Mouse (Mus musculus) T-helper 1 cell (primary cell): ENCODE measurements around the gene Cnih3.

Experiments used
- in situ Hi-C: fragments of 300-600 bp; cut with MboI, MseI; formaldehyde crosslinking; loops from one replicate; pipeline ENCODE4 v1.15.1; 2025; ENCODE audit warnings: high pct_unique_total_duplicates

Gene Cnih3

DNA sequence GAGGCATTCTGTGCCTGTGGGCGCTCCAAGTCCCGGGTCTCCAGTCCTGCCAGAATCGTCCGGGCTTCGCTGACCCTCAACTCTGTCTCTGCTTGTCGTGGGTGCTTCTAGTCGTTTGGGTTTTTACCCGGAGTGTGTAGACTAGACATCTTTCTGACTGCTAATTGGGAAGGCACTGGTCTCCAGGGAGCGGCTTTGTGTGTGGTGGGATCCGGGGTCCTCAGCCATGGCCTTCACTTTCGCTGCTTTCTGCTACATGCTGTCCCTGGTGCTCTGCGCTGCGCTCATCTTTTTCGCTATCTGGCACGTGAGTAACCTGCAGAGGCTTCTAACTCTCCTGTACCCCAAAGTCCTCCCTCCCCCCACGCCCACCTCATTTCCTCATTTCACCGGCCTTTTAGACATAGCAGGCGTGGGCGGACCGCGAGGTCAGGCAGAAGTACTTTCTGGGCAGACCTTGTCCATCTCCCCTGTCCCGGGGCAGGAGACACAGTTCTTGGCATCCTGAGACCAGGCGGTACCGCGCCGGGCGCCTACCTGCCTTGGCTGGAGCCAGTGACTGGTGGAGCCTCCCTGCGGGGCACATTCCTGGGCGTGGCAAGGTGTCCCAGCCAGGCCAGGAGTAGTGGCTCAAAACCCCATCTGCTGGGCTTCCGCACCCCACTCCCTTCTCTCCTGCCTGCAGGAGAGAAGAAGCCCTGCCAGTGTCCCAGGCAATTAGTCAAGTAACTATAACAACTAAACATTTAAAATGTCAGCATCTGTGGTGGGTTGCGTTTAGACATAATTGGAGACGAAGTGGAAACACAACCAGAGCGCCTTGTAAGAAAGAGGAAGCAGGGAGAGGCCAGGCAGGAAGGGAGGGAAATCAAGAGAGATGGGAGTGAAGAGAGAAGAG is 1.0 kb downstream of the Cnih3 start:
- in situ Hi-C loops = no loop called here

DNA sequence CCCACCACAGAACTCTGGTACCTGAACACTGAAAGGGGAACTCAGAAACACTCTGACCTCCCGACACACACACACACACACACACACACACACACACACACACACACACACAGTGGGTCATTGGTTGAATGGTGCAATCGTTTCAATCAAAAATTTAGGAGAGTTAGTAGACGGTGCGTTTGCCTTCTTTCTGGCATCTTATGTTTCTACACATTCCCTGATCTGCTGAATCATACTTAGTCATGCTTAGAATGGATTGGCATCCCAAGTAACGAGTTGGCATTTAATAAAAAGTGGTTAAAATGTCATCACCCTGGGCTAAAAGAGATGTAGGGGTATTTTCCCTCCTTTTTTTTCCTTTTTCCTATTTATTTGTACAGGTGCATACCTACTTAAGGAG is 3.3 kb downstream of the Cnih3 start:
- in situ Hi-C loops = no loop called here

DNA sequence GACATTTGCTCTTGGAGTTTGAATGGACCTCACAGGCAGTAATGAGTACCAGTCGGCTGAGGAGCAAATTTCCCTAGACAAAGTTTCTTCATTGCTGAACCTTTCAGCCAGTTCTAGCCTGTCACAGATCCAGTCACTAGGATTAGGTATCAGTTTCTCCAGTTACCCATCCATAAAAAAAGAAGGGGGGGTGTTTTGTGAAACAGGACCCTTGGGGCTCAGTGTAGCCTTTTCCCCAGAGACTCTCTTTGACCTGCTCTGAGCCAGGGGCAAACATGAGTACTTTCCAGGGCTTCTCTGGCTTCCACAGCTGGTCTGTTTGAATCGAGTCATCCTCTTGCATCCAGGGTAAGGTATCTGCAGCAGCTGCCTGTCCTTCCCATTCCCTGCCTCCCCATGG is 5.4 kb downstream of the Cnih3 start:
- in situ Hi-C loops = no loop called here

DNA sequence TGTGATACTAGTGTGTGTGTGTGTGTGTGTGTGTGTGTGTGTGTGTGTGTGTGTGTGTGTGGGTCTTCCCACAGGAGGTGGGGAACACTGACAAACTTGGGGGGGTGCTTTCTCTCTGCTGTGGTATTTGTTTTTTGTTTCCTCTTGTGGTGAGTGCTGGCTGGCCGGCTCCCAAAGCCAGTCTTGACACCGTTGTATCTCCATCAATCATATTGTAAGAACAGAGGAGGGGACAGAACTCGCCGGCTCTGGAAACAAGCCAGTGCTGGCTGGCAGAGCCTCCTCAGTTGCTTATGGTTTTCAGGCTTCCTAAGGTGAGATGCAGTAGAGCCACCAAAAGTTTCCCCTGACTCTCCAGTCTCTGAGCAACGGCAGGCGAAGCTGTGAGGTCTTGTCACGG is 6.1 kb downstream of the Cnih3 start:
- in situ Hi-C loops = no loop called here

DNA sequence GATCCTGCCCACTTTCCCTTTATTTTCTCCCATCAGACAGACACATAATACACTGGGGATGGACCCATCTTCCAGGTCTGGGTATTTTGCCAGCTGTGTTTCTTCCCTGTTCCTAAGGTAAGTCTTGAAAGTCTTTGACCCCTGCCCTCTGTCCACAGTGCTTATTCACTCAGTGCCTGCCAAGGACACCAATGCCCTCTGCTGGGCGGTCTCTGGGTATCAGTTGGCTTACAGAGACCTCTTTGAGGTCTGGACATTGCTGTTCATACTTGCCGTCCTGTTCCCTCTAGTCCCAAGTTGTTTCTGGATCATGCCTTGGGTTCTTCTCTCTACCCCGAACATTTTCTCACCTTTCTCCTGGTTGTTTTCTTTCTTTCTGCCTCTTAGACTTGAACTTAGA is 8.3 kb downstream of the Cnih3 start:
- in situ Hi-C loops = no loop called here

DNA sequence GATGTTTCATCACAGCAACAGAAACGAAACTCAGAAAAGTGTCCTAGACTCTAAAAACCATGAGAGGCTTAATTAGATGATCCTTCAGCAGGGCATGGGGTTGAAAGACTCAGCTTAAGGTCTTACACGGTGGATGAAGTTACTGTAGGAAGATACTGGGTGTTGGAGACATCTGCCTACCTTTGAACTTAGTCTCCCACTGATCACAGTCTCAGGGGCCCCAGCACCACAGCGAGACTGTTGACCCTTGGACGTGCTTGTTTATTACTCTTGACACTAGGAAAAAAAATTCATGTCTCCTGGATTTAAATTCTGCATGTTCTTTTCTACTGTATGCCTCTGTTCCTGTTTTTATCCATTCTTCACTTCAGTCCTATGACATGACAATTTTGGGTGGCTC is 11.6 kb downstream of the Cnih3 start:
- in situ Hi-C loops = no loop called here

DNA sequence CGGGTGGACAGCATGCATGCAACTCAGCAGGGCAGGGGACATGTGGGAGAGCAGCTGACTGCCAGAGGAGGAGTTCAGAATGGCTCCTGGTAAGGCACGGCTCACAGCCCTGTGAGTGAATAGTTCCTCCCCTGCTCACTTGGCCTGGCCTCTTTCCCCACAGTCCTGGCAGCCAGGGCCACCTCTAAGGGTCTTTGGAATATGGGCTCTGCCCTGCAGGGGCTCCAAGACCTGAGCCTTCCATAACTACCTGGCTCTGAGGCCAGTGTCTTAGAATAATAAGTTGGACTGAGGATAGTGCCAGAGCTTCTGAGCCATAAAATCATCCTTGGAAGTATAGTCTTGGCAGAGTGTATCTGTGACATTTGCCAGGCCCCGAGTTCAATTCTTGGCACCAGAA is 12.9 kb downstream of the Cnih3 start:
- in situ Hi-C loops = no loop called here

DNA sequence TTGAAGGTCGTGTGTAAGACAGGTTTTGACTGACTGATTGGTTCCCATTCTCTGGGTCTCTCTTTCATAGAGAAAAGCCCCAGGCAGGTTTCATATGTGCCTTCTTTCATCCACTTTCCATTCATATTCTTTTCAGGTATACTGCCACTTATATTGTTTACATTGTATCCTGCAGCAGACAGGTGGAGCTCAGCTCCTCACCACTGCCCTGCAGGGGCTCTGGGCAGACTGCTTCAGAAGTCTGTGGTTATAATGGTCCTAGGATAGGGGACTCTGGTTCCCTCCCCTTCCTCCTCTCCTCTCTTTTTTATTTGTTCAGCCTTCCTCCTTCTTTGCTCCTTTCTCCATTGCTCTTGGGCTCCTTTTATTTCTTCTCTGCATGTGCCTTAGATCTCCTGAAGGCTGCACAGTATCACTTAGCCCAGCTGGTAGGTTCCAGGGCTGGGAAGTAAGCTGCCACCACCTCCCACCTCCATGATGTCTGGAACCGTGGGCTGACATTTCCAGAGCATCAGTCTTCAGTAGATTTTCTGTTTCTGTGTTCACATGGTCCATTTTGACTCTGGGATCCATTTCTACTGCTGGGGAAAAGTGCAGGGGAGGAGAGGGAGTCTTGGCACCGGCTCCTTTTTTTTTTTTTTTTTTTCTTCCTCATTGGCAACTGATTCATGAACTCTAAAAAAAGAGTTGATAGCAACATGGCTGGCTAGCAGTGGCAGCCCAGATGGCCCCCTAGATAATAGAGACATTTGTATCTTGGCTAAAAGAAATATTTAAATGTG is 16.6 kb downstream of the Cnih3 start:
- in situ Hi-C loops = no loop called here

DNA sequence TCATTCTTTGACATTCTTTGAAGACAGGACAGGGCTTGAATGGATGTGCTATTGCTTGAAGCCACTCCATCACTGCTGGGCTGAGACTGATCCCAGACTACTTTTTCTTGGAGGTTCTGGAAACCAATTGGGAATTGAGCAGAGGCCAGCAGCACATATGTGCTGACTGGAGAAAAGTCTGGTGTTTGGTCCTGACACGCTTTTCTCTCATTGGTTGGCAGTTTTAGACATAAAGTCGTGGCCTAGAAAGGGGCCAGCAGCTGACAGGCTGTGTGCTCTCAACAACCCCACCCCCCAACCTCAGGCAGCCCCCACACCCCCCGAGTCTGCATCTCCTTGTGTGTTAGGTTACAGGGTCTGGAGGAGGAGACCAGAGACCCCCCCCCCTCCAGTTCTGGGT is 17.9 kb downstream of the Cnih3 start:
- in situ Hi-C loops = no loop called here

DNA sequence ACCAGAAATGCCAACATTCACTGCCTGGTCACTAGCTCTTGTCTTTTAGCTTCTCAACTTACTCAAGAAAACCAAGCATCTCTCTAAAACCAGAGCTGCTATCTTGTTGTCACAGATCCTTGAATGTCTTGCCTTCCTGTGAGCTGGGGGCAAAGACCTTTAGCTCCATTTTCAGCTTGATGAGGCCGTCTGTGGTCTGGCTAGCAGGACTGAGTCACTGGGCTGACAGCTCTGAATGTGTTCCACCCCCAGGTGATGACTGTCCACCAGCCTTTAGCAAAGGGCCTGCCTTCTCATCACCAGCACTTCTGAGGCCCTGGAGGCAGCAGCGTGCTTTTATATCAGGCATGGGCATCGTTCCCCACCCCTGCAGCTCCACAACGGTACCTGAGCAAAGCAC is 18.8 kb downstream of the Cnih3 start:
- in situ Hi-C loops = no loop called here

DNA sequence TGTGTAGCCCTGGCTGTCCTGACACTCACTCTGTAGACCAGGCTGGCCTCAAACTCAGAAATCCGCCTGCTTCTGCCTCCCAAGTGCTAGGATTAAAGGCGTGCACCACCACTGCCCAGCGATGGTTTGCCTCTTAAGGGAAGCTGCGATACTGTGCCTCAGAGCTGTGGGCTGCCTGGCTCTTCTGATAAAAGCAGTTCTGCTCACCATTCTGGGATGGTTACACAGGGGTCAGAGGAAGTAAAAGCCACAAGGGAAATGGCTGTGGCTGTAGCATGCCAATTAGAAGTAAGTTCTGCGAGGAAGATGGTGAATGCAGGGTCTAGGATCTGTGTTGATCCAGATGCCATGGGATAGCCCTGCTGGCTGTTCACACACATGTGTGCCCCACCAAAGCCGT is 19.9 kb downstream of the Cnih3 start:
- in situ Hi-C loops = no loop called here

DNA sequence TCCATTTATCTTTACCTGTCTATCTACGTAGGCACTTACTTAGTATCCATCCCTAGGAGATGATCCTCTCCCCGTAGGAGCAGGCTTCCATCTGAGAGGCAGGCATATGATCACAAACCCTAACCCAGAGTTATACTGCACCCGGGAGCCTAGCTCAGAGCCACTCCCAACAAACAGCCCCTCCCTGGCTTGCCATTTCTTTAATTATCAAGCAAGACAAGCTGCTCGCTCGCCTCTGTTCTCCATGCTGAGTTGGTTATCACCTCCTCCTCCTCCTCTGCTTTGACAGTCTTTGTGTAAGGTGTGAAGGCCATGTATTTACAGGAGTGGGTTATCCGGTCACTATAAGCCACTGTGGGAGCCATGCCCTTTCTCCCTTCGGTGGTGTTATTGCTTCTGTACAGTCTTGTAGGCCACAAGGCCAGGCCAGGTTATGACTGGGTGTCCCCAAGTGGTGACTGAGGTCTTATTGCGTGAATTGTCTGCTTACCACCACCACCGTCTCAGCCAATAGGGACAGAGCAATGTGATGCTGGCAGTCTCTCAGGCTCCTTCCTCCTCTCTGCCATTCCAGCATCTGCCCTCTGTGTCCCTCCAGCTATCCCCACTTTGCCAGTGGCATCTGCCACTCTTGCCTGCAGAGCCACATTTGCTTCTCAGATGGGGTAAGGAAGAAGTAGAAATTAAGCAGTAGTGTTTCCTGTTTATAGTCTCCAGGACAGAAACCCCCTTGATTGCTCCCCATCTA is 22.4 kb downstream of the Cnih3 start:
- in situ Hi-C loops = no loop called here

DNA sequence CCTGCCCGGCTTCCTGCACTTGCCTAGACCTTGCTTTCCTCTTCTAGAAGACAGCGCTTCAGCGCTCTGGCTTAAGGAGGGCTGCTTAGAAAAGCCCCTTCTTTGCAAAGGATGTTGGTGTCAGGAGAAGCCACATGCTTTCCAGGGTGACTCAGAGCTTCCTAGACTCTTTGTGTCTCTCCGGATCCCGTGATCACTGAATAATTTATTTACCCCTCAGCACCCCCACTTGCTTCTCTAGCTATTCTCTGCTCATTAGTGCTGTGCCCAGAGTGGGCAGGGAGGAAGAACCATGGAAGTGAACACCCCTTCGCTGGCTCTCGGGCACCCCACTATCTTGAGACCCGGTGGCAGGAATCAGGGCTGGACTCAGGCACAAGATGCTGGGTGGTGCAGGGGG is 24.0 kb downstream of the Cnih3 start:
- in situ Hi-C loops = no loop called here

DNA sequence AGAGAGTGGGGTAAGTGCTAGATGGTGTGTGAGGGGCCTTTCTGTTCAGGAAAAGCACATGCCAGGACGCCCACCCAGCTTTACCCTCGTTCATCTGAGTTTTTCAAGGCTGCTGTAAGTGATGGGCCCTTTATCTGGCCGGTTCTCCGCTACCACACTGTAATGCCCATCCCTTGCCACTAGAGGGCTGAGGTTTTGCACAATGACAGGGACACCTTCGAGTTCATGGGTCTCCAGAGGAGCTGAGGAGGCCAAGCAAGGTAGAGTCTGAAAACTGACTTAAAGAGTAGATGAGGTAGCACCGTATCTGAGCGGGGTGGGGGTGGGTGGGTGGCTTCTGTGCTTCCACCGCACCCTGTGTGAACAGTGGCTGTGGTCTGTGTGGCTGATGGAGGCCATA is 27.2 kb downstream of the Cnih3 start:
- in situ Hi-C loops = loop anchor here (5.0 kb wide), 1 partner anchor 87 kb away; no protein-coding TSS in a partner anchor

DNA sequence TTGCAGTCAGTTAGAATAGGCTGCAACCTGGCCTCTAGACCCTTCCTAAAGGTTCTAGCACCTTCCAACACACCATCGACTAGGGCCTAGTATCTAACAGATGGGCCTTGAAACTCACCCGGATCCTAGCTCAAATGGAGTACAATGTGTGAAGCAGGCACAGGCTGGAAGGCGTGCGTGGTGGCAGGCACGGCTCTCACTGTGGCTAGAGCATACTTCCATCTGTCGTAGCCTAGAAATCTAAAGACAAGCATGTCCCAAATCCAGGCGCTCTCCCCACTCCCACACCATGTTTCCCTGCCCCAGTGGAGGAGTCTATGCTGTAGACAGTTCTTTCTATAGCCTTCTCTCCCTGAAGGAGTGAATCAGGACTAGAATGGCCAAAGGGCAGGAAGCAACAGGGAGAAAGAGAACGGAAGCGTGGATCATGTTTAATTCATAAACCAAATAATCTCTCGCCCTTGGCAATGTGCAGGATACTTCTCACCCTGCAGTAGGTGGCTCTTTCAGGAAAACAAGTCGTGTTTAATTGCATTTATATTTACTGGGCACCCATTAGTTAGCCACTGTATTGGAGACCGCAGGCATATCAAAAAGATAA is 29.1 kb downstream of the Cnih3 start:
- in situ Hi-C loops = loop anchor here (5.0 kb wide), 1 partner anchor 89 kb away; no protein-coding TSS in a partner anchor

DNA sequence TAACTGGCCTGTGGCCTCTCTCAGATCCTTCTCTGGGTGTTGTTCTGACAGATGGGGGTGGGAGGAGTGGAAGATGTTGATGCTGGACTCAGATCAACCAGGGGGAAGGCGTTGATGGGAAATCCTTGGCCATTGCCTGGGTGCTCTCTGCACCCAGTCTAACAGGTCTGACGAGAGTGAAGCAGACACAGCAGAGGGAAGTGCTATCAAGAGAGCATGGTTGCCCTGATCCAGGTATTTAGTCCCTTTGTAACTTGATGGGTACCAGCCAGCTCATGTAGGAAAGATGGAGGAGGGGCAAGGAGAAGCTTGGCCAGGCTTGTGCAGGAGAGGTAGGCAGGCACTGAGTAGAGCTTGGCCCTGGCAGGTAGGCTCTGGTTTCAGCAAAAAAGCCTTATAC is 36.8 kb downstream of the Cnih3 start:
- in situ Hi-C loops = no loop called here

DNA sequence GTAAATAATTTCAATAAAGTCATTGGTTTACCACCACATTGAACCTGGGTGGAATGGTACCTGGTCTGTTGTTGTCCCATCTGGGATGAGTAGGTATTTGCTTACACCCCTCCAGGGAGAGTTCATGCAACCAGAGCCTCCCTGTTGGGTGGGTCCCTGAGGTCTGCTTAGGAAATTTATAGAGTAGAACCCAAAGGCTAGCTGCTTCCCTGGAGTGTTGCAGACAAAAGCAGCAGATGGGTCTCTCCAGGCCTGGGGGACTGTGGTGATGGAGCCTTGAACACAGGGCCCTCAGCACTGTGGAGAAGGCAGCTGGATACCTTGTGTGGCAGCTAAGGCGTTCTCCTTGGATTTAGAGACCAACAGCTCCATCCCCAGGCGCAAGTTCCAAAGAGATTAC is 40.1 kb downstream of the Cnih3 start:
- in situ Hi-C loops = no loop called here

DNA sequence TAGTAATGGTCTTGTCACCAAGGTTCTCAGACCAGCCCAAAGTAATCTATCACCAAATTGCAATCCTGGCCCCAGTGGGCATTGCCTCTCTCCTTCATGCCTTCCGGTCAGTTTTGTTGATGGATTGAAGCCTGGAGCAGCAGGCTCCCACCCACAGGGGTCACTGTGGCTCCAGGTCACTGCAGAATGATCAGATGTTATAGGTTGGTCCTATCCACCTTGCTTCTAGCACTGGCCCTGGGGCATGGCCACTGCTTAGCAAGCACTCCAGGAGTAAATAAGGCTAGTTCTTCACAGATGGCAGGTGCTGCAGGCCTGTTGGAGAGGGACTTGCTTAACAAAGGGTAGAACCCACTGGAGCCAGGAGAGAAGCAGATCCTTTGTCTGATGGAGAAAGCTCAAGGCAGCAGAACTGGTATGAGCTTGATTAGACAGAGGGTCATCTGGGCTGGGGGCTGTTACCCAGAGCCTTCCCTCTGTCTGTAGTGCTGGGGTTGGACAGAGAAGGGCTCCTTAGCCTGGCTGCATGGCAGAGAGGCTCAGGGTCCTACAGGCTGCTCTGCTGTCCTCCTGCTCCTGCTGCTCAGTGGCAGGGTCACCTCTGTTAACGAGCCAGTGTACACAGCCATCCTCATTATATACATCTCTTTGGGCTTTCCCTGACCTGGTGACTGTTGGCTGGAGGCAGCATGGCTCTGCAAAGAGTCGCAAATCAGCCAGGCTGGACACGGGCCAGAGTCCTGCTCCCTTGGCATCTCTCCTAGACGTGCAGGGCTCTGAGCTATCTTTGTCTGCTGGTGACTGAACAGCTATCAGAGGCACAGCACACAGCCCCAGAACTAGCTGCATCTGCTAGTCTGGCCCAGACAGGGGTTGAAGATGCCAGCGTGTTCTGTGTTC is 41.1 kb downstream of the Cnih3 start:
- in situ Hi-C loops = no loop called here

DNA sequence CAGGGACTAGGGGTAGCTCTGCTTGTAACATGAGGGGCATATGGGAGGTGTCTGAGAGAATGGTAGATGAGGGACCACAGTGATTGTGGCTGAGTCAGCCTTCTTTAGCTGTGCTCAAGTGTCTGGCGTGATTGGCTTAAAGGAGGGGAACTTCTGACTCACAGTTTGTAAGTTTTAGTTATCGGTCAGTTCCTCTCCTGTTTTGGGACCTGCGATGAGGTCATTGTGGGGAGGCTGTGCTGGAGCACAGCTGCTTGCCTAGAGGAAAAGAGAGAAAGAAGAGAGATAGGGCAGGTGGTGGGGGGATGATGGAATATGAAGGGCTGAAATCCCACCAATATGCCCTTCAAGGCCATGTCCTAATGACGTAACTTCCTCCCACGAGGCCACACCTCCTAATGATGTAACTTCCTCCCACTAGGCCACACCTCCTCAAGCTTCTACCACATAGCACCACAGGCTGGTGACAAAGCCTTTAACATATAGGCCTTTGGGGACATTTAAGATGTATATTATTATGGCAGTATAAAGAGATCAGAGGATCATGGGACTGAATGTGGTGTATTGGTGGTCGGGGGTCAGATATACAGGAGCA is 42.9 kb downstream of the Cnih3 start:
- in situ Hi-C loops = no loop called here

DNA sequence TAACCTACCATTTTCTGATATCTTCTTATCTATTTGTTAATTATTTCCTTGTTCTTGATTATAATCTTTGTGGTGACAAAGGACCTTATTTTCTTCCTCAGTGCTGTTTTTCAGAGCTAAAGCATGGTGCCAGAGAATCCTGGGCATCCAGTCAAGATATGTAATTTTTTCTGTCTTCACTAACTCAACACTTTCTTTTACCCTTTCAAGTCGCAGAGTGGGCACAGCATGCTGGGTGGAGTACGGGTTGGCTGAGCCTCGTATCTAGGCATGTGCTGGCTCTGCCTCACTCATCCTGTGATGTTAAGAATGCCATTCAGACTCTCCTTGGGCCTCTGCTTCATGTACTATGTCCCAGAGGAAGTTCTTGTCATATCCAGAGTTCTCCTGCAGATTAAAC is 46.8 kb downstream of the Cnih3 start:
- in situ Hi-C loops = no loop called here
